Mouse (Mus musculus): ENCODE measurements at regions not wholly inside any gene's neighbourhood (a gene's known extent, or its start where the extent isn't known, plus 50 kb on each side); places are given as distances from the start of the nearest gene placed in this dataset.

DNA sequence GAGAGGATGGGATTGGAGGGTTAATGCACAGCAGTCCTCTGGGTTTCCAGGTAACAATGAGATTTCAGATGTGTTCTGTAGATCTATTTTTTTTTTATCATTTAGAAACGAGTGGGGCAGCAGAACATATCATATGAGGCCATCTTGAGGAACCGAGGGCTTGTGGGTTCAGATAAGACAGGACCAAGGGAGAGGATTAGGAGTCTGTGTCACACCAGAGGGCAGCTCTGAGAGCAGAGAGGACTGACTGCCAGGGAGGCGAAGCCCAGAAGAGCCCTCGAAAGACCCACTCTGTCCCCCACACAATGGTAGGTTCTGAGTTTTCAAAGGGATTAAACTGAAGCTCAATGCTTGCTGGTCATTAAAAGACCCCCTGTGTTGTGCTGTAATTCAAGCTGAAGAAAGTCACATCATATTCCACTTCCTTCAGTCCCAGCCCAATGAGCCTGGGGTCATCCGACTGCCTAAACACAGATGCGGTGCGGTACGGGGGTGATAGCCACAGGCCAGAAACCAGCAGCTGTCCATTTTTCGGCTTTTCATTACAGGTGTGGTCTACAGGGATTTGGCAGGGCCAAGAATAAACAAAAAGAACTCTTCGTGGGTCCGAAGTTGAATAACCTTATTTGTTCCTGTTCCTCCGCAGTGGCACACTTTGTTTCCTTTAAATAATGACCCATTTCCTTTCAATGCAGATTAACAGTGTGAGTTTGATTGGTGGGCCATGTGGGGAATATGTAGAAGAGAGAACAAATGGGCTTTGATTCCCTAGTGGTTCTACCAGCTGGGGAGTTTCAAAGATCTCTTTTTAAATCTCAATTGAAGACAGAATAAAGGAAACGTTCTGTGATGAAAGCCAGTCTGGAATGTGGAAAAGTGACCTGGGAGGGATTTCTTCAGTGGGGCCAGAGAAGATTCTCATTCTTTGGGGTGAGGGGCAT is 234.5 kb downstream of the Sec16b start:
- no peak for TF ChIP-seq CTCF (IDR thresholded peaks at IDR 0.05; ENCODE audit: borderline replicate concordance, insufficient read depth, low read depth, low read length)
- no peak for TF ChIP-seq POLR2A (IDR thresholded peaks at IDR 0.05; ENCODE audit: borderline replicate concordance, insufficient read depth, low read length)
